Mouse (Mus musculus): ENCODE measurements around the gene Ubqln4.

- TF ChIP-seq CTCF (IDR thresholded peaks at IDR 0.05; ENCODE audit: control insufficient read depth, insufficient read depth, insufficient replicate concordance, low read depth, low read length) (no peak), POLR2A (IDR thresholded peaks at IDR 0.05; ENCODE audit: control insufficient read depth, low read depth, low read length) (no peak)
These were observed 32.4 kb upstream of the Ubqln4 start for GRCm38 (mm10) chr3:88521156-88521555.

All from testis, adult 2 months (tissue).